Mouse (Mus musculus) intestine, embryonic 16.5 days (tissue): ENCODE results near the gene Olfr1458. TPM values are rescaled to one million over a fixed set of nuclear protein-coding genes. Genes with fewer than 3 reads are reported as not detected.

Experiments
- ATAC-seq: fragments of 200-750 bp; cut with Nextera tagmentation; 2 replicates; pipeline ENCODE4 v1.8.0; 2017; ENCODE audit warnings: moderate TSS enrichment, moderate library complexity
- H3K27ac ChIP-seq: fragments of 300-500 bp; sonication (generic); 2 replicates; pipeline ENCODE4 v1.5.1; 2014; ENCODE audit warnings: mild to moderate bottlenecking, low read length
- H3K27me3 ChIP-seq: fragments of 300-500 bp; sonication (generic); replicated peaks from 2 replicates; pipeline ENCODE4 v1.6.1; 2014; ENCODE audit warnings: low read length, control low read depth, mixed read lengths; ENCODE audit not compliant: control insufficient read depth, insufficient read depth
- H3K36me3 ChIP-seq: fragments of 300-500 bp; sonication (generic); 2 replicates; pipeline ENCODE4 v1.6.1; 2014; ENCODE audit warnings: low read length, control low read depth; ENCODE audit not compliant: control insufficient read depth, insufficient read depth
- H3K4me1 ChIP-seq: fragments of 300-500 bp; sonication (generic); 2 replicates; pipeline ENCODE4 v1.6.1; 2014; ENCODE audit warnings: low read length, control low read depth, mixed read lengths; ENCODE audit not compliant: control insufficient read depth, insufficient read depth
- H3K4me2 ChIP-seq: fragments of 300-500 bp; sonication (generic); 2 replicates; pipeline ENCODE4 v1.6.1; 2014; ENCODE audit warnings: low read depth, low read length, control low read depth
- H3K4me3 ChIP-seq: fragments of 300-500 bp; sonication (generic); 2 replicates; pipeline ENCODE4 v1.5.1; 2014; ENCODE audit warnings: mild to moderate bottlenecking, low read length
- H3K9ac ChIP-seq: fragments of 300-500 bp; sonication (generic); 2 replicates; pipeline ENCODE4 v1.6.1; 2014; ENCODE audit warnings: low read depth, low read length
- H3K9me3 ChIP-seq: fragments of 300-500 bp; sonication (generic); 2 replicates; pipeline ENCODE4 v1.6.1; 2016; ENCODE audit warnings: low read length, control low read depth; ENCODE audit not compliant: control insufficient read depth
- whole genome bisulfite sequencing: fragments of 180-500 bp; shearing (Covaris S2); extraction: QIAGEN DNeasy Blood & Tissue Kit; methylation state at CpG from one replicate; pipeline ENCODE4 v1.1.7; 2014; 5-methylcytosine and 5-hydroxymethylcytosine counted together
- polyA plus RNA-seq: library from polyadenylated mRNA; unstranded; fragments of >200 nt; fragmentation: Nextera tagmentation; extraction: Ambion mirVana; gene quantifications from 2 replicates; pipeline ENCODE4 v1.2.1, GENCODE M21; 2015

Olfr1458 gene
- not detected in 2 replicates for polyA plus RNA-seq

GRCm38 (mm10) chr19:13106675-13107074, at the start of gene Olfr1458:
Gene Olfr1458 (minus strand): TSS chr19:13106775.
- Histone ChIP-seq H3K36me3 (no peaks in the 10 kb centered on the region), H3K27me3 (no peaks in the 10 kb centered on the region), H3K4me2 (no peak within 1 kb of the TSS), H3K4me1 (no peaks in the 10 kb centered on the region), H3K9me3 (no peaks in the 10 kb centered on the region), H3K27ac (no peak within 1 kb of the TSS), H3K4me3 (no peak within 1 kb of the TSS), H3K9ac (no peak within 1 kb of the TSS)
- no peak for ATAC-seq
- WGBS, result 78% methylated on average over 3 of the region's 3 CpGs

- H3K9me3 ChIP-seq, result no peaks in the 10 kb centered on the region
- H3K27me3 ChIP-seq, result no peaks in the 10 kb centered on the region
- WGBS, result 71% methylated on average over 1 of the region's 1 CpGs
- H3K4me3 ChIP-seq, result no peak within 1 kb of the TSS
- H3K36me3 ChIP-seq, result no peaks in the 10 kb centered on the region
- no peak within 1 kb of the TSS for H3K4me2 ChIP-seq
- H3K9ac ChIP-seq, result no peak within 1 kb of the TSS
- no peak within 1 kb of the TSS for H3K27ac ChIP-seq
- no peak for ATAC-seq
- H3K4me1 ChIP-seq, result no peaks in the 10 kb centered on the region
Measured at GRCm38 (mm10) chr19:13149449-13149848, 42.9 kb upstream of the Olfr1458 start, which contains the start of gene Olfr1459. Gene Olfr1459 (minus strand): TSS chr19:13149549.

- no peak within 1 kb of the TSS for H3K9ac ChIP-seq
- H3K4me3 ChIP-seq, result no peak within 1 kb of the TSS
- no peaks in the 10 kb centered on the region for H3K4me1 ChIP-seq
- no peak within 1 kb of the TSS for H3K4me2 ChIP-seq
- no peaks in the 10 kb centered on the region for H3K36me3 ChIP-seq
- H3K27ac ChIP-seq, result no peak within 1 kb of the TSS
- no peaks in the 10 kb centered on the region for H3K27me3 ChIP-seq
- H3K9me3 ChIP-seq, result no peaks in the 10 kb centered on the region
- ATAC-seq, result no peak
- 78% methylated on average over 2 of the region's 2 CpGs for WGBS
Measured at GRCm38 (mm10) chr19:13097791-13098190, 8.8 kb downstream of the Olfr1458 start, which contains the start of gene Olfr1457. Gene Olfr1457 (minus strand): TSS chr19:13097891.

DNA sequence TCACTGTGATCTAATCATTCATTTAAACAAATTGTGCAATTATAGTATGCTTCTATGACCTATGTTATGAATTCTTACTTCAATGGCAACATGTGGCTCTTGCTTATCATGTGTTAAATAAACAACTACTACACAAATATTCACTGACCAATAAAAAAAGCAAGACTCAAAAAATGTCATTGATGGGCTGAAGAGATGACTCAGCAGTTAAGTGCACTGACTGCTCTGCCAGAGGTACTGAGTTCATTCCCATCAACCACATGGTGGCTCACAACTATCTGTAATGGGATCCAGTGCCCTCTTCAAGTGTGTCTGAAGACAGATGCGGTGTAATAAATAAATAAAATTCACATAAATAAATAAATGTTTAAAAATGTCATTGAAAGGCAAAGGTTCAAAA, 12.7 kb downstream of the Olfr1458 start:
- H3K9me3 ChIP-seq, result no peaks in the 10 kb centered on the region
- H3K9ac ChIP-seq, result no peak overlapping the region
- H3K36me3 ChIP-seq, result no peaks in the 10 kb centered on the region
- 89% methylated on average over 1 of the region's 1 CpGs for WGBS
- H3K4me1 ChIP-seq, result no peaks in the 10 kb centered on the region
- no peak overlapping the region for H3K27ac ChIP-seq
- H3K4me3 ChIP-seq, result no peak overlapping the region
- no peaks in the 10 kb centered on the region for H3K27me3 ChIP-seq
- no peak overlapping the region for H3K4me2 ChIP-seq
- ATAC-seq, result no peak

DNA sequence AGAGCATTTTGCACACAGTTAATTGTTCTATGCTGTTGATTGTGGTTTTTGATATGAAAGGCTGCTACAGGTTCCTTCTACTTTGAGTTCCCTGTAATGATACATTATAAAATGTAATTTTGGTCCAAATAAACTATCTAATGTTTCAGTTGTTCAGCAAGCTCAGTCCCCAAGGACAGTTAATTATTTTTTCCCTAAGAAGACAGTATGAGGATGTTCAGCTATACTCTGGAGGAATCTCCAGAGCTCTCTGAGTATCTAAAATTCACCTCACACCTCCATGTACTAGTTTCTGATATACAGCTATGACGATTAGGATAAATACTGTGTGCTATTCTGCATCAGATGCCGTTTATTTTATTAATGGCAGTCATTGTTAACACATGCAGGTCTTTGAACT, 46.3 kb downstream of the Olfr1458 start, which contains the start of gene Olfr1454:
Olfr1454 (plus strand) TSS at position 301 of the 400 bp plus-strand sequence.
- H3K4me2 ChIP-seq, result no peak within 1 kb of the TSS
- H3K4me3 ChIP-seq, result no peak within 1 kb of the TSS
- no peaks in the 10 kb centered on the region for H3K27me3 ChIP-seq
- WGBS, result 71% methylated on average over 2 of the region's 2 CpGs
- H3K9me3 ChIP-seq, result no peaks in the 10 kb centered on the region
- H3K4me1 ChIP-seq, result no peaks in the 10 kb centered on the region
- no peak within 1 kb of the TSS for H3K9ac ChIP-seq
- no peak for ATAC-seq
- no peak within 1 kb of the TSS for H3K27ac ChIP-seq
- no peaks in the 10 kb centered on the region for H3K36me3 ChIP-seq

Other genes starting within 250 kb of the Olfr1458 start
- not detected in 2 replicates for gene Olfr1444, start 249.5 kb downstream of the Olfr1458 start, polyA plus RNA-seq
- not detected in 2 replicates for gene Olfr1445, start 222.9 kb downstream of the Olfr1458 start, polyA plus RNA-seq
- not detected in 2 replicates for gene Olfr1446, start 213.3 kb downstream of the Olfr1458 start, polyA plus RNA-seq
- not detected in 2 replicates for gene Olfr1447, start 203.0 kb downstream of the Olfr1458 start, polyA plus RNA-seq
- gene Olfr1448, start 182.4 kb downstream of the Olfr1458 start, polyA plus RNA-seq, result not detected in 2 replicates
- gene Olfr1449, start 175.9 kb downstream of the Olfr1458 start, polyA plus RNA-seq, result not detected in 2 replicates
- not detected in 2 replicates for gene Olfr1450, start 156.5 kb downstream of the Olfr1458 start, polyA plus RNA-seq
- gene Olfr1451, start 111.8 kb downstream of the Olfr1458 start, polyA plus RNA-seq, result not detected in 2 replicates
- gene Olfr1453, start 78.4 kb downstream of the Olfr1458 start, polyA plus RNA-seq, result not detected in 2 replicates
- not detected in 2 replicates for gene Olfr1454, start 46.2 kb downstream of the Olfr1458 start, polyA plus RNA-seq
- not detected in 2 replicates for gene Olfr1457, start 8.9 kb downstream of the Olfr1458 start, polyA plus RNA-seq
- gene Olfr1459, start 42.8 kb upstream of the Olfr1458 start, polyA plus RNA-seq, result not detected in 2 replicates
- gene Olfr1461, start 56.2 kb upstream of the Olfr1458 start, polyA plus RNA-seq, result not detected in 2 replicates
- not detected in 2 replicates for gene Olfr1462, start 79.0 kb upstream of the Olfr1458 start, polyA plus RNA-seq
- not detected in 2 replicates for gene Olfr1463, start 124.6 kb upstream of the Olfr1458 start, polyA plus RNA-seq
- not detected in 2 replicates for gene Olfr1465, start 208.8 kb upstream of the Olfr1458 start, polyA plus RNA-seq
- not detected in 2 replicates for gene Olfr1466, start 232.1 kb upstream of the Olfr1458 start, polyA plus RNA-seq